Mouse (Mus musculus) hindbrain, embryonic 12.5 days (tissue): ENCODE data around the gene Foxo3. TPM values are rescaled to one million over a fixed set of nuclear protein-coding genes. Genes with fewer than 3 reads are reported as not detected.

Experiments
- ATAC-seq: fragments of 200-750 bp; cut with Nextera tagmentation; 2 replicates; pipeline ENCODE4 v1.8.0; 2017; ENCODE audit warnings: moderate TSS enrichment; ENCODE audit not compliant: low FRiP score
- H3K27ac ChIP-seq: fragments of 300-500 bp; sonication (generic); 2 replicates; pipeline ENCODE4 v1.5.1; 2016; ENCODE audit warnings: mild to moderate bottlenecking
- H3K27me3 ChIP-seq: fragments of 300-500 bp; sonication (generic); 2 replicates; pipeline ENCODE4 v1.6.1; 2016; ENCODE audit warnings: mild to moderate bottlenecking
- H3K36me3 ChIP-seq: fragments of 300-500 bp; sonication (generic); 2 replicates; pipeline ENCODE4 v1.6.1; 2016; ENCODE audit warnings: mild to moderate bottlenecking
- H3K4me1 ChIP-seq: fragments of 300-500 bp; sonication (generic); 2 replicates; pipeline ENCODE4 v1.6.1; 2016
- H3K4me2 ChIP-seq: fragments of 300-500 bp; sonication (generic); replicated peaks from 2 replicates; pipeline ENCODE4 v1.6.1; 2016; ENCODE audit warnings: mild to moderate bottlenecking
- H3K4me3 ChIP-seq: fragments of 300-500 bp; sonication (generic); 2 replicates; pipeline ENCODE4 v1.5.1; 2016; ENCODE audit warnings: mild to moderate bottlenecking
- H3K9ac ChIP-seq: fragments of 300-500 bp; sonication (generic); 2 replicates; pipeline ENCODE4 v1.6.1; 2016; ENCODE audit warnings: mild to moderate bottlenecking, moderate library complexity
- H3K9me3 ChIP-seq: fragments of 300-500 bp; sonication (generic); replicated peaks from 2 replicates; pipeline ENCODE4 v1.6.1; 2016; ENCODE audit warnings: mild to moderate bottlenecking
- WGBS: fragments of 180-500 bp; shearing (Covaris S2); methylation state at CpG from one replicate; pipeline ENCODE4 v1.1.7; 2016; 5-methylcytosine and 5-hydroxymethylcytosine counted together
- polyA plus RNA-seq: library from polyadenylated mRNA; unstranded; fragments of >200 nt; fragmentation: Nextera tagmentation; extraction: Ambion mirVana; gene quantifications from 2 replicates; pipeline ENCODE4 v1.2.1, GENCODE M21; 2016

Gene Foxo3
- polyA plus RNA-seq, 1 experiment from 2014 or later, result 5.0 TPM

DNA sequence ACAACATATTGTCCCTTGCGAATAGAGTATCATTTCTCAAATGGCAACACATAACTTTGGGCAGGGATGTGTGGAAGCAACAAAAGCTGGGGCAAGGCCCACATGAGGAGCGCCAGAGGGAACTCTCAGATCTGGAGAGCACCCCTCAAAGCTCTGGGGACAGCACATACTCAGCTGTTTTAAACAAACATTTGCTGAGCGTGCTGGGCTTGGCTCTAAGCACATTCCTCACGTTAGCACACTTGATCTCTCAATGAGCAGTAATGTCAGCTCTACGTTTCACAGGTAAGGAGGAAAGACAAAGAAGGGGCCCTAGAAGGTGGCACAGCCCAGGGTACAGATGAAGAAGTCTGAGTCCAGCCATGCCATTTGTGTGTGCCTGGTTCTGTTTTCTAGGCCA lies 131.3 kb downstream of the Foxo3 start:
- 77% methylated on average over 5 of the region's 5 CpGs for WGBS
- H3K9ac ChIP-seq, result no peak overlapping the region

GRCm38 (mm10) chr10:42144788-42145187 lies 131.8 kb downstream of the Foxo3 start:
- 74% methylated on average over 3 of the region's 5 CpGs for WGBS
- ATAC-seq, result no peak
- no peak overlapping the region for H3K4me2 ChIP-seq

More for the DNA sequence above, 131.3 kb downstream of the Foxo3 start:
- ATAC-seq, result no peak
- no peaks in the 10 kb centered on the region for H3K27me3 ChIP-seq
- no peaks in the 10 kb centered on the region for H3K9me3 ChIP-seq
- H3K4me2 ChIP-seq, result no peak overlapping the region
- H3K36me3 ChIP-seq, result no peaks in the 10 kb centered on the region
- no peak overlapping the region for H3K27ac ChIP-seq
- no peak overlapping the region for H3K4me3 ChIP-seq
- H3K4me1 ChIP-seq, result no peaks in the 10 kb centered on the region

DNA sequence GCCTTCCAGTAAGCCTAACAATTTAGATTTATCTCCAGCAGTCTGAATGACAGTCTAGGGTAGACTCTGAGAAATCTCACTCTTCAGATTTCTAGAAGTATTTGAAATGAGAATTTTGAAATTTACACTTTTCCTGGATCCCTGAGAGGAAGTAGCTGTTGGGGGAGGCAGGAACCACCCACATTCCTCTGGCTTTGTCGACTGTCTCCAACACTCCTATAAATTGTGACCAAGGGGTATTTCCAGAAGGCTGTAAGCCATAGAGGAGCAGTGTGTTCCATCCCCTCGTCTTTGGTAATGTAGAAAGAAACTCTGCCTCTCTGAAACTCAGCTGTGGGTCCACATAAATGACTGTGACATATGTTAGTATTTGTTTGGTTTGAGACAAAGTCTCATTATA lies 132.4 kb downstream of the Foxo3 start:
- Histone ChIP-seq H3K36me3 (no peaks in the 10 kb centered on the region), H3K9me3 (no peaks in the 10 kb centered on the region), H3K9ac (no peak overlapping the region), H3K4me3 (no peak overlapping the region), H3K27ac (no peak overlapping the region), H3K27me3 (no peaks in the 10 kb centered on the region), H3K4me1 (no peaks in the 10 kb centered on the region), H3K4me2 (no peak overlapping the region)
- WGBS, result 66% methylated on average over 2 of the region's 2 CpGs
- no peak for ATAC-seq

More at GRCm38 (mm10) chr10:42144788-42145187, 131.8 kb downstream of the Foxo3 start:
- Histone ChIP-seq H3K36me3 (no peaks in the 10 kb centered on the region), H3K27ac (no peak overlapping the region), H3K9ac (no peak overlapping the region), H3K4me3 (no peak overlapping the region), H3K27me3 (no peaks in the 10 kb centered on the region), H3K9me3 (no peaks in the 10 kb centered on the region), H3K4me1 (no peaks in the 10 kb centered on the region)

DNA sequence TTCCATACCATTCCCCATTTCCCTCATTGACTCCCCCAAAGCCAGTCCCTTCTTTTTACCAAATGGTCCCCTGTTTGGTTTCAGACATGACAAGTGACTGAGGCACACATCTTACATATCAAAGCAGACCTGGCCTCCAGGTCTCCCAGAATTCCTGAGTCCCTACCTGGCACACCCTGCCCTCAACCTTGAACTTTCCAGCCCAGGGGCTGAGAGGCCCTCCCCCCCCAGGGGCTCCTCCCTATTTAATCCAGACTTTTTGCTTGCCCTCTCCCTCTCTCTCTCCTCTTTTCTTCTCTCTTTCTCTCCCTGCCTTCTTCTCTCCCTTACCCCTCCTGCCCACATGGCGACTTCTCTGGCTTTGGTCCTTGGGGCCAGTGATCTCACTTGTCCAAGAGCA lies 133.8 kb downstream of the Foxo3 start:
- Histone ChIP-seq H3K9ac (no peak overlapping the region), H3K36me3 (no peaks in the 10 kb centered on the region), H3K4me2 (no peak overlapping the region), H3K4me3 (no peak overlapping the region), H3K4me1 (no peaks in the 10 kb centered on the region), H3K27ac (no peak overlapping the region), H3K27me3 (no peaks in the 10 kb centered on the region), H3K9me3 (no peaks in the 10 kb centered on the region)
- ATAC-seq, result no peak
- 94% methylated on average over 1 of the region's 1 CpGs for WGBS

- ATAC-seq, result no peak
- H3K4me2 ChIP-seq, result no peak overlapping the region
- no peak overlapping the region for H3K4me3 ChIP-seq
- WGBS, result 81% methylated on average over 9 of the region's 9 CpGs
- no peaks in the 10 kb centered on the region for H3K36me3 ChIP-seq
- no peaks in the 10 kb centered on the region for H3K9me3 ChIP-seq
- H3K27ac ChIP-seq, result no peak overlapping the region
- H3K4me1 ChIP-seq, result no peaks in the 10 kb centered on the region
- no peak overlapping the region for H3K9ac ChIP-seq
- no peaks in the 10 kb centered on the region for H3K27me3 ChIP-seq
These were observed 134.5 kb downstream of the Foxo3 start for GRCm38 (mm10) chr10:42142081-42142480.

- Histone ChIP-seq H3K4me1 (no peaks in the 10 kb centered on the region), H3K4me2 (no peak overlapping the region), H3K27me3 (no peaks in the 10 kb centered on the region), H3K9ac (no peak overlapping the region), H3K27ac (no peak overlapping the region), H3K9me3 (no peaks in the 10 kb centered on the region), H3K36me3 (no peaks in the 10 kb centered on the region), H3K4me3 (no peak overlapping the region)
- 78% methylated on average over 1 of the region's 1 CpGs for WGBS
- no peak for ATAC-seq
These were observed 136.8 kb downstream of the Foxo3 start for GRCm38 (mm10) chr10:42139749-42140148.

DNA sequence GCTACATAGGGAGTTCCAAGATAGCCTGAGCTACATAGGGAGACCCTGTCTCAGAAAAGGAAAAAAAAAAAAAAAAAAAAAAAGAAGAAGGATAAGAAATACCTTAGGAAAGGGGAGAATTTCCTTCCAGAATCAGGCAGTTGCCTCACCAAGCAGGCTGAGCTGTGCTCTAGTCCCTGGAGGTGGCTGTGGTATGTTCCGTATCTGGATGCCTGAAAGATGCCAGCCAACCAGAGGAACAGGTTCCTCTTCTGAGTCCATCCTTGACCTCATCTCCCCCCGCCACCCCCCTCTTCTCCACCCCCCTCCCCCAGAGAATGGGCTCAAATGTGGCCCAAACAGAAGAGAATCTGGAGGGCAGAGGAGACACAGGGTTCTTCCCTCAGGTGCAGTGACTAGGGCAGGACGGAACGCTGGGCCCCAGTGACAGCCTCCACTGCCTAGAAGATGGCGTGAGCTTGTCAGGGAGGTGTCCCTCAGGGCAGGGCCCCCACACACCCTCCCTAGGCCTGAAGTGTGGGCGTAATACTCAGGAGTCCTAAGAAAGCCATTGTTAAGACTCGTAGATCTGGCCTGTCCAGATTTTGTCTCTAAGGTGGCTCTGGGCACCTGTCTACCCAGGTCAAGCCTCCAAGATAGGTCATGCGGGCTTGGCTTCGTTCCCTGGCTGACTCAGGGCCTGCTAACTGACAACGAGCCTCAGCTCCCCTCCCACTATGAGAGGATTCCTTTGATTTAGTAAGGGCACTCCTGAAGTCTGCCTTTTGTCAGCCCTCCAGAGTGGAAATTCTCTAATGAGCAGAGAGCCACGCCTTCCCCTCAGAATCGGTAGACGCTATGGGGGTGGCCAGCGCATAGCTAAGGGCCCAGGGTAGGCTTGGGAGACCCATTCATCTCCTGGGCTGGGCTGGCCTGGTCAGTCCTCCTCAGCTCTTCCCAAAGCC lies 141.5 kb downstream of the Foxo3 start:
- no peak overlapping the region for H3K27ac ChIP-seq
- no peaks in the 10 kb centered on the region for H3K27me3 ChIP-seq
- H3K9ac ChIP-seq, result no peak overlapping the region
- 83% methylated on average over 14 of the region's 14 CpGs for WGBS
- no peaks in the 10 kb centered on the region for H3K9me3 ChIP-seq
- H3K4me3 ChIP-seq, result no peak overlapping the region
- H3K4me1 ChIP-seq, result no peaks in the 10 kb centered on the region
- H3K36me3 ChIP-seq, result no peaks in the 10 kb centered on the region
- ATAC-seq, result no peak
- no peak overlapping the region for H3K4me2 ChIP-seq

Other genes starting within 250 kb of the Foxo3 start
- gene Afg1l, start 201.8 kb upstream of the Foxo3 start, polyA plus RNA-seq, result 5.4 and 7.4 TPM in 2 replicates
- gene Snx3, start 225.3 kb upstream of the Foxo3 start, polyA plus RNA-seq, result 242 and 249 TPM in 2 replicates